Mouse (Mus musculus) ES-E14 (cell line): Measurements from ENCODE around the gene Myrfl. TPM values are rescaled to one million over a fixed set of nuclear protein-coding genes. Genes with fewer than 3 reads are reported as not detected.
A peak's percentile ranks its signal among the peaks of the same experiment; 100 is the strongest.

Source experiments
- DNase-seq: peaks from one replicate; pipeline ENCODE4 v3.0.0-alpha.2; 2013; ENCODE audit warnings: low read depth, low spot score
- H3K27ac ChIP-seq: 2 replicates; pipeline ENCODE4 v1.5.1; 2012; ENCODE audit warnings: low read depth, mild to moderate bottlenecking, low read length, moderate library complexity, mixed read lengths; ENCODE audit not compliant: poor library complexity, insufficient read depth, severe bottlenecking
- H3K36me3 ChIP-seq: 2 replicates; pipeline ENCODE4 v1.6.1; 2012; ENCODE audit warnings: mild to moderate bottlenecking, low read length, moderate library complexity, mixed read lengths; ENCODE audit not compliant: control insufficient read depth, poor library complexity, insufficient read depth, severe bottlenecking
- H3K4me1 ChIP-seq, 2 experiments: fragments of 150-350 bp in 1 of 2; sonication (generic) in 1 of 2; 2 replicates each; pipeline ENCODE4 v1.6.1; 2012; ENCODE audit warnings: low read length in 2 of 2, mild to moderate bottlenecking in 1 of 2, mixed read lengths in 1 of 2; ENCODE audit not compliant: control insufficient read depth in 2 of 2, insufficient read depth in 2 of 2, poor library complexity in 1 of 2
- H3K4me3 ChIP-seq, 2 experiments: fragments of 150-350 bp in 1 of 2; sonication (generic) in 1 of 2; 2 replicates each; pipeline ENCODE4 v1.5.1; 2012; ENCODE audit warnings: low read length in 2 of 2, low read depth in 1 of 2, mild to moderate bottlenecking in 1 of 2, mixed read lengths in 1 of 2; ENCODE audit not compliant: insufficient read depth in 1 of 2, poor library complexity in 1 of 2, severe bottlenecking in 1 of 2
- H3K9ac ChIP-seq: 2 replicates; pipeline ENCODE4 v1.6.1; 2012; ENCODE audit warnings: low read depth, mild to moderate bottlenecking, low read length, mixed read lengths; ENCODE audit not compliant: poor library complexity, insufficient read depth, severe bottlenecking
- H3K9me3 ChIP-seq: fragments of 150-350 bp; sonication (generic); 2 replicates; pipeline ENCODE4 v1.6.1; 2012; ENCODE audit warnings: low read depth, mild to moderate bottlenecking, low read length; ENCODE audit not compliant: control insufficient read depth, insufficient read depth
- CHD2 ChIP-seq: IDR thresholded peaks from 2 replicates; pipeline ENCODE4 v1.6.1; 2014; ENCODE audit warnings: mild to moderate bottlenecking, low read depth, low read length, inconsistent platforms
- HCFC1 ChIP-seq: IDR thresholded peaks from 2 replicates; pipeline ENCODE4 v1.6.1; 2012; ENCODE audit warnings: low read length, inconsistent platforms, borderline replicate concordance; ENCODE audit not compliant: insufficient read depth
- MAFK ChIP-seq: IDR thresholded peaks from 2 replicates; pipeline ENCODE4 v1.6.1; 2014; ENCODE audit warnings: mild to moderate bottlenecking, low read depth, low read length, inconsistent platforms; ENCODE audit not compliant: insufficient read depth
- ZC3H11A ChIP-seq: IDR thresholded peaks from 2 replicates; pipeline ENCODE4 v1.6.1; 2012; ENCODE audit warnings: low read depth, mild to moderate bottlenecking, inconsistent platforms, low read length, borderline replicate concordance
- ZNF384 ChIP-seq: IDR thresholded peaks from 2 replicates; pipeline ENCODE4 v1.6.1; 2012; ENCODE audit warnings: low read depth, low read length, inconsistent platforms
- in situ Hi-C, 2 experiments: fragments of 600-800 bp; cut with MboI; formaldehyde crosslinking; loops; one replicate each; pipeline ENCODE4 v1.15.1; 2025; ENCODE audit warnings: low sequenced_read_pairs in 2 of 2, inconsistent platforms in 1 of 2; ENCODE audit not compliant: unreplicated experiment in 2 of 2
- total RNA-seq: library from RNA; depleted of rRNA; stranded (reverse); fragments of 300-350 nt; gene quantifications from 2 replicates; pipeline ENCODE4 v1.2.3, GENCODE M21; 2012

Gene Myrfl
- total RNA-seq, 1 experiment, result 0.13 TPM

- in situ Hi-C loops, result no loop called here
- Histone ChIP-seq H3K27ac (no peak overlapping the region), H3K9ac (no peak overlapping the region), H3K4me3 (no peak overlapping the region), H3K4me1 (peaks cover 8 to 12% of the 10 kb centered on the region in 2 experiments; a peak in 3 of 4 replicates), H3K9me3 (no peaks in the 10 kb centered on the region), H3K36me3 (no peaks in the 10 kb centered on the region)
- no peak for DNase-seq
- TF ChIP-seq HCFC1 (no peak), ZNF384 (no peak), ZC3H11A (no peak), MAFK (no peak), CHD2 (no peak)
Measured at GRCm38 (mm10) chr10:116870819-116871218, 25.9 kb downstream of the Myrfl start.

- Histone ChIP-seq H3K9ac (no peak overlapping the region), H3K27ac (no peak overlapping the region), H3K4me3 (no peak overlapping the region), H3K4me1 (no peaks in the 10 kb centered on the region), H3K36me3 (no peaks in the 10 kb centered on the region), H3K9me3 (no peaks in the 10 kb centered on the region)
- in situ Hi-C loops, result no loop called here
- DNase-seq, result no peak
- TF ChIP-seq MAFK (no peak), ZC3H11A (no peak), ZNF384 (no peak), CHD2 (no peak), HCFC1 (no peak)
Measured at GRCm38 (mm10) chr10:116853159-116853845, 43.4 kb downstream of the Myrfl start.

GRCm38 (mm10) chr10:116848749-116849473 is 47.8 kb downstream of the Myrfl start:
- no peak for TF ChIP-seq HCFC1
- no peak for TF ChIP-seq ZNF384
- TF ChIP-seq ZC3H11A, result no peak; the same call in 1 of the 2 replicates
- no peak for TF ChIP-seq CHD2
- no peak for TF ChIP-seq MAFK
- Histone ChIP-seq H3K4me3 (peak overlapping the region in 1 of 2 experiments; percentile 49; a peak in 1 of 4 replicates), H3K9ac (no peak overlapping the region), H3K9me3 (no peaks in the 10 kb centered on the region), H3K27ac (no peak overlapping the region), H3K4me1 (no peaks in the 10 kb centered on the region), H3K36me3 (no peaks in the 10 kb centered on the region)
- DNase-seq, result peak; percentile 66
- in situ Hi-C loops, result no loop called here

GRCm38 (mm10) chr10:116841551-116841950 is 55.2 kb downstream of the Myrfl start:
- no peak for DNase-seq
- in situ Hi-C loops, result no loop called here
- no peak for TF ChIP-seq HCFC1

More at GRCm38 (mm10) chr10:116841551-116841950, 55.2 kb downstream of the Myrfl start:
- Histone ChIP-seq H3K36me3 (no peaks in the 10 kb centered on the region), H3K4me3 (no peak overlapping the region), H3K27ac (no peak overlapping the region), H3K9ac (no peak overlapping the region), H3K4me1 (no peaks in the 10 kb centered on the region), H3K9me3 (no peaks in the 10 kb centered on the region)
